Mouse (Mus musculus): Measurements from ENCODE around the gene Cdkl4.

- TF ChIP-seq BHLHE40 (IDR thresholded peaks at IDR 0.05; ENCODE audit: borderline replicate concordance, low read depth, low read length) (no peak), MAX (IDR thresholded peaks at IDR 0.05; ENCODE audit: low read length) (no peak), NRF1 (IDR thresholded peaks at IDR 0.05; ENCODE audit: insufficient read depth, low read depth, low read length, poor library complexity, severe bottlenecking) (no peak), GATA1 (IDR thresholded peaks at IDR 0.05; ENCODE audit: low read depth, low read length) (peak; percentile 25), USF1 (IDR thresholded peaks at IDR 0.05; ENCODE audit: low read depth, low read length) (no peak), CTCF (IDR thresholded peaks at IDR 0.05 in 2 of 3, conservative IDR thresholded peaks at IDR 0.05 in 1 of 3; ENCODE audit: control insufficient read depth in 1 of 3, insufficient read depth in 1 of 3, low read depth in 2 of 3, low read length in 3 of 3, poor library complexity in 1 of 3, severe bottlenecking in 1 of 3) (no peak), ELF1 (IDR thresholded peaks at IDR 0.05; ENCODE audit: low read depth, low read length) (no peak), ZC3H11A (IDR thresholded peaks at IDR 0.05; ENCODE audit: low read depth, low read length) (no peak), RCOR1 (IDR thresholded peaks at IDR 0.05; ENCODE audit: low read depth, low read length) (peak; percentile 71; the same call in 1 of the 2 replicates), POLR2A (IDR thresholded peaks at IDR 0.05; ENCODE audit: control insufficient read depth in 1 of 2, insufficient read depth in 1 of 2, low read depth in 1 of 2, low read length in 2 of 2, poor library complexity in 1 of 2) (no peak)
These were observed 81.4 kb downstream of the Cdkl4 start for GRCm38 (mm10) chr17:80496185-80496584.
